In genomic region chr10:90830268-90830585, GRCm38 (mm10) we compare ENCODE assay signal across 9 mouse cellular contexts.
DNase-seq lines count a peak whose midpoint lies in the region; ATAC-seq and TF ChIP-seq lines count a peak whose summit lies in the region.
"Had no signal": no experiment of that assay in that cellular context is flagged by ENCODE, and none has a peak within 500 bp of the region (broad histone marks: within the 10 kb centered on the region; RNA-seq: fewer than 3 reads in every experiment).

No protein-coding gene starts in this region.

- ATAC-seq in stomach, embryonic 14.5 days (ENCODE audit: insufficient number of reproducible peaks, insufficient read depth, low FRiP score, low read depth), result no peak
- no peak for ATAC-seq in stomach, postnatal 0 days (ENCODE audit: low FRiP score, low TSS enrichment)
- ATAC-seq in limb, embryonic 13.5 days (ENCODE audit: low FRiP score, low read depth), result no peak
- no peak for ATAC-seq in stomach, embryonic 16.5 days (ENCODE audit: insufficient read depth, low FRiP score)

- H3K9ac ChIP-seq in stomach, embryonic 14.5 days (replicated peaks; ENCODE audit: low read depth, low read length), result no peak overlapping the region
- no peak overlapping the region for H3K9ac ChIP-seq in stomach, postnatal 0 days (ENCODE audit: low read length)
- H3K9ac ChIP-seq in limb, embryonic 13.5 days, result no peak overlapping the region
- no peak overlapping the region for H3K9ac ChIP-seq in stomach, embryonic 16.5 days (ENCODE audit: low read length)

- no peaks in the 10 kb centered on the region for H3K36me3 ChIP-seq in stomach, embryonic 14.5 days (ENCODE audit: control insufficient read depth, insufficient read depth, low read length)
- H3K36me3 ChIP-seq in stomach, postnatal 0 days (ENCODE audit: control insufficient read depth, insufficient read depth, low read length), result no peaks in the 10 kb centered on the region
- H3K36me3 ChIP-seq in limb, embryonic 13.5 days, result no peaks in the 10 kb centered on the region
- H3K36me3 ChIP-seq in stomach, embryonic 16.5 days (ENCODE audit: control insufficient read depth, insufficient read depth, low read length), result no peaks in the 10 kb centered on the region

- H3K9me3 ChIP-seq in stomach, embryonic 14.5 days (ENCODE audit: control insufficient read depth, low read depth, low read length), result no peaks in the 10 kb centered on the region
- H3K9me3 ChIP-seq in stomach, postnatal 0 days (ENCODE audit: control insufficient read depth, low read length), result no peaks in the 10 kb centered on the region
- H3K9me3 ChIP-seq in limb, embryonic 13.5 days, result no peaks in the 10 kb centered on the region
- no peaks in the 10 kb centered on the region for H3K9me3 ChIP-seq in stomach, embryonic 16.5 days (replicated peaks; ENCODE audit: control insufficient read depth, low read length)

- TF ChIP-seq EP300 in stomach, postnatal 0 days (optimal IDR thresholded peaks at IDR 0.05), result no peak

- H3K4me2 ChIP-seq in stomach, embryonic 14.5 days (replicated peaks; ENCODE audit: low read depth, low read length), result peak overlapping the region; percentile 92; the same call in 1 of the 2 replicates
- H3K4me2 ChIP-seq in stomach, postnatal 0 days (replicated peaks; ENCODE audit: low read depth), result no peak overlapping the region
- peak overlapping the region; percentile 95 for H3K4me2 ChIP-seq in limb, embryonic 13.5 days (replicated peaks)
- H3K4me2 ChIP-seq in stomach, embryonic 16.5 days (ENCODE audit: low read depth, low read length), result no peak overlapping the region

- DNase-seq in embryo, embryonic 11 days, result peak; percentile 17
- DNase-seq in embryo, embryonic 10 days (ENCODE audit: low spot score), result no peak
- no peak for DNase-seq in stomach, postnatal 0 days (ENCODE audit: low spot score)
- DNase-seq in layer of hippocampus, postnatal 14 days (ENCODE audit: low spot score in 2 of 2), result no peak
- no peak for DNase-seq in lung, postnatal 36 days
- DNase-seq: heart, postnatal 4 days had no signal

- peaks cover 32% of the 10 kb centered on the region for H3K27me3 ChIP-seq in stomach, embryonic 14.5 days (ENCODE audit: control insufficient read depth, insufficient read depth, low read length)
- H3K27me3 ChIP-seq in stomach, postnatal 0 days (ENCODE audit: control insufficient read depth, insufficient read depth, low read length), result peaks cover 16% of the 10 kb centered on the region; the same call in 1 of the 2 replicates
- peaks cover 89% of the 10 kb centered on the region for H3K27me3 ChIP-seq in limb, embryonic 13.5 days
- H3K27me3 ChIP-seq in stomach, embryonic 16.5 days (ENCODE audit: control insufficient read depth, insufficient read depth, low read length), result peaks cover 59% of the 10 kb centered on the region

- H3K4me1 ChIP-seq in stomach, embryonic 14.5 days (ENCODE audit: control insufficient read depth, insufficient read depth, low read length), result no peaks in the 10 kb centered on the region
- 0 out of 2 replicates have a peak, but pooled peaks cover 3% of the 10 kb centered on the region for H3K4me1 ChIP-seq in stomach, postnatal 0 days (replicated peaks; ENCODE audit: control insufficient read depth, insufficient read depth)
- peaks cover 4% of the 10 kb centered on the region; the same call in 1 of the 2 replicates for H3K4me1 ChIP-seq in limb, embryonic 13.5 days
- H3K4me1 ChIP-seq in stomach, embryonic 16.5 days (ENCODE audit: control insufficient read depth, insufficient read depth, low read length), result no peaks in the 10 kb centered on the region

- H3K4me3 ChIP-seq in stomach, embryonic 14.5 days (ENCODE audit: low read depth, low read length), result no peak overlapping the region
- H3K4me3 ChIP-seq in stomach, postnatal 0 days (ENCODE audit: low read depth, low read length), result no peak overlapping the region
- peak overlapping the region; percentile 59 for H3K4me3 ChIP-seq in limb, embryonic 13.5 days
- H3K4me3 ChIP-seq in stomach, embryonic 16.5 days (replicated peaks; ENCODE audit: low read length), result 0 out of 2 replicates have a peak overlapping the region, but pooled peaks have one; percentile 52

- no peak for TF ChIP-seq CTCF in stomach, postnatal 0 days (IDR thresholded peaks at IDR 0.05; ENCODE audit: low read depth)

- WGBS in stomach, embryonic 14.5 days, result 5% methylated on average over 11 of the region's 11 CpGs
- 2% methylated on average over 11 of the region's 11 CpGs for WGBS in stomach, postnatal 0 days
- WGBS in limb, embryonic 13.5 days, result 2% methylated on average over 11 of the region's 11 CpGs
- WGBS in stomach, embryonic 16.5 days, result 2% methylated on average over 11 of the region's 11 CpGs

- H3K27ac ChIP-seq in stomach, embryonic 14.5 days (ENCODE audit: low read length), result no peak overlapping the region
- no peak overlapping the region for H3K27ac ChIP-seq in stomach, postnatal 0 days (replicated peaks)
- no peak overlapping the region for H3K27ac ChIP-seq in limb, embryonic 13.5 days
- H3K27ac ChIP-seq in stomach, embryonic 16.5 days (ENCODE audit: low read length), result no peak overlapping the region

Comparison
In these comparisons a context has a peak if more than half of its experiments do, and no peak if none do; other contexts are left out.
1. H3K4me2 ChIP-seq: peak in stomach, embryonic 14.5 days (single experiment) and limb, embryonic 13.5 days (single experiment); none in stomach, postnatal 0 days (single experiment) and stomach, embryonic 16.5 days (single experiment).
2. H3K4me3 ChIP-seq: peak in limb, embryonic 13.5 days (single experiment) and stomach, embryonic 16.5 days (single experiment); none in stomach, embryonic 14.5 days (single experiment) and stomach, postnatal 0 days (single experiment).